Mouse (Mus musculus): ENCODE results near the gene Clasp2.

GRCm38 (mm10) chr9:113828719-113829118, 87.4 kb downstream of the Clasp2 start:
- TF ChIP-seq POLR2A (IDR thresholded peaks at IDR 0.05; ENCODE audit: borderline replicate concordance, control insufficient read depth, low read depth, low read length) (no peak), CTCF (IDR thresholded peaks at IDR 0.05; ENCODE audit: control insufficient read depth, insufficient read depth, low read length) (no peak)
